Mouse (Mus musculus): ENCODE measurements around the gene Mrps9. TPM values are rescaled to one million over a fixed set of nuclear protein-coding genes. Genes with fewer than 3 reads are reported as not detected.
A peak's percentile ranks its signal among the peaks of the same experiment; 100 is the strongest.

The Mrps9 gene
- polyA plus RNA-seq, 1 experiment from 2014 or later, result 36.0 TPM

DNA sequence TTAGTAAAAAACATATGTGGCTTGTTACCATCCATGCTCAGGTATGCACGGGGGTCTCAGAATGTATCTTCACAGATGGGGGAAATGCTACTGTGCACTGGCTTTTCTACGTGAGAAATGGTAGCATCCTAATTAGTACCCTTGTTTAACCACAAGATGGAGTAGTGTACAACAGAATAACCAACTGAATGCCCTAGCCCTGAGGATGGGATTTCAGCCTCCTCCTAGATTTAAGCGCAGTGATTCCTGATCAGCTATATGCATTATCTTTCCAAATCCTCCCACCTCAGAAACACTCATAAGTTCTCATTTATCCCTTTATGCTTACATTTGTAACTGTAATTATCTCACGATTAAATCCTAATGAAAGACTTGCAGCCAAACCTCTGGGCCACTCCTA is 64.0 kb downstream of the Mrps9 start:
- H3K4me2 ChIP-seq (replicated peaks), result no peak overlapping the region
- no peaks in the 10 kb centered on the region for H3K36me3 ChIP-seq
- no peak overlapping the region for H3K4me3 ChIP-seq
- H3K9ac ChIP-seq (replicated peaks), result no peak overlapping the region
- ATAC-seq (replicated peaks), result peak; percentile 91
- H3K9me3 ChIP-seq, result no peaks in the 10 kb centered on the region
- WGBS, result 11% methylated on average over 4 of the region's 4 CpGs
- no peak overlapping the region for H3K27ac ChIP-seq (replicated peaks)
- 0 out of 2 replicates have a peak, but pooled peaks cover 5% of the 10 kb centered on the region for H3K4me1 ChIP-seq
- no peaks in the 10 kb centered on the region for H3K27me3 ChIP-seq

DNA sequence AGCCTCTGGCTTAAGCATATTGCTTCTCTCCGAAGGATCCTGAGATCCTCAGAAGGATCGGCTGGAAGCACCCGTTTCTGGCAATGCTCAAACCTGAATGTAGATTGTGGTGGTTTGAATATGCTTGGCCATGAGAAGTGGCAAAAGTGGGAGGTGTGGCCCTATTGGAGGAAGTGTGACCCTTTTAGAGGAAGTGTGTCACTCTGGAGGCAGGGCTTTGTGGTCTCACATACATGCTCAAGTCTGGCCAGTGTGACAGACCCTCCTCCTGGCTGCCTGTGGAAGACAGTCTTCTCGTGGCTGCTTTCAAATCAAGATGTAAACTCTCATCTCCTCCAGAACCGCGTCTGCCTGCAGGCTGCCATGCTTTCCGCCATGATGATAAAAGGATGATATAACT is 65.7 kb downstream of the Mrps9 start:
- Histone ChIP-seq H3K4me3 (no peak overlapping the region), H3K36me3 (no peaks in the 10 kb centered on the region), H3K4me1 (0 out of 2 replicates have a peak, but pooled peaks cover 5% of the 10 kb centered on the region), H3K27me3 (no peaks in the 10 kb centered on the region), H3K27ac (replicated peaks) (no peak overlapping the region), H3K4me2 (replicated peaks) (no peak overlapping the region), H3K9me3 (no peaks in the 10 kb centered on the region), H3K9ac (replicated peaks) (no peak overlapping the region)
- WGBS, result 84% methylated on average over 7 of the region's 7 CpGs
- ATAC-seq (replicated peaks), result no peak

GRCm38 (mm10) chr1:42917908-42918307 is 66.9 kb downstream of the Mrps9 start:
- Histone ChIP-seq H3K4me2 (replicated peaks) (no peak overlapping the region), H3K27ac (replicated peaks) (no peak overlapping the region), H3K4me3 (no peak overlapping the region), H3K27me3 (no peaks in the 10 kb centered on the region), H3K4me1 (0 out of 2 replicates have a peak, but pooled peaks cover 5% of the 10 kb centered on the region), H3K9me3 (no peaks in the 10 kb centered on the region), H3K9ac (replicated peaks) (no peak overlapping the region), H3K36me3 (no peaks in the 10 kb centered on the region)
- WGBS, result 25% methylated on average over 4 of the region's 4 CpGs
- ATAC-seq (replicated peaks), result no peak

- H3K4me2 ChIP-seq (replicated peaks), result no peak overlapping the region
- WGBS, result 18% methylated on average over 5 of the region's 5 CpGs
- no peaks in the 10 kb centered on the region for H3K27me3 ChIP-seq
- H3K9ac ChIP-seq (replicated peaks), result no peak overlapping the region
- peaks cover 5% of the 10 kb centered on the region; the same call in 1 of the 2 replicates for H3K4me1 ChIP-seq
- no peak overlapping the region for H3K4me3 ChIP-seq
- no peaks in the 10 kb centered on the region for H3K36me3 ChIP-seq
- H3K27ac ChIP-seq (replicated peaks), result no peak overlapping the region
- 0 out of 2 replicates have a peak, but pooled peaks have one; percentile 41 for ATAC-seq (replicated peaks)
- H3K9me3 ChIP-seq, result no peaks in the 10 kb centered on the region
Measured at GRCm38 (mm10) chr1:42923924-42924323, 72.9 kb downstream of the Mrps9 start.

- Histone ChIP-seq H3K27ac (replicated peaks) (no peak overlapping the region), H3K9ac (replicated peaks) (no peak overlapping the region), H3K4me3 (no peak overlapping the region), H3K4me2 (replicated peaks) (no peak overlapping the region), H3K36me3 (no peaks in the 10 kb centered on the region), H3K27me3 (no peaks in the 10 kb centered on the region), H3K9me3 (no peaks in the 10 kb centered on the region), H3K4me1 (no peaks in the 10 kb centered on the region)
- ATAC-seq (replicated peaks), result no peak
- WGBS, result 81% methylated on average over 1 of the region's 1 CpGs
Measured at GRCm38 (mm10) chr1:42933613-42934012, 82.6 kb downstream of the Mrps9 start.

DNA sequence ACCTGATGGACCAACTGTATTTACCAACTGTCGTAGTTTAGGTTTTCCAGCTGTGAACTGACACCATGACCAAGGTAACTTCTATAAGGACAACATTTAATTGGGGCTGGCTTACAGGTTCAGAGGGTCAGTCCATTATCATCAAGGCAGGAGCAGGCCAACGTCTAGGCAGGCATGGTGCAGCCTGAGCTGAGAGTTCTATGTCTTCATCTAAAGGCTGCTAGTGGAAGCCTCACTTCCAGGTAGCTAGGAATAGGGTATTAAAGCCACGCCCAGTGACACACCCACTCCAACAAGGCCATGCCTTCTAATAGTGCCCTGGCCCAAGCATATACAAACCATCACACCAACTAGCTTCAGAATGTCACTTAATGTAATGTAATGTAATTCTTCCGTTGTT is 97.5 kb downstream of the Mrps9 start:
- Histone ChIP-seq H3K27me3 (no peaks in the 10 kb centered on the region), H3K9me3 (no peaks in the 10 kb centered on the region), H3K4me3 (no peak overlapping the region), H3K4me2 (replicated peaks) (no peak overlapping the region), H3K9ac (replicated peaks) (no peak overlapping the region), H3K27ac (replicated peaks) (no peak overlapping the region), H3K36me3 (no peaks in the 10 kb centered on the region), H3K4me1 (peaks cover 3% of the 10 kb centered on the region; the same call in 1 of the 2 replicates)
- no peak for ATAC-seq (replicated peaks)
- WGBS, result 86% methylated on average over 4 of the region's 4 CpGs

- H3K4me2 ChIP-seq (replicated peaks), result peak within 1 kb of the TSS; percentile 57
- WGBS, result under 1% methylated on average over 71 of the region's 71 CpGs
- ATAC-seq (replicated peaks), result peak; percentile 90
- H3K4me1 ChIP-seq, result peaks cover 20% of the 10 kb centered on the region
- H3K4me3 ChIP-seq, result peak within 1 kb of the TSS; percentile 71
- H3K27ac ChIP-seq (replicated peaks), result peak within 1 kb of the TSS; percentile 94
- no peaks in the 10 kb centered on the region for H3K27me3 ChIP-seq
- H3K36me3 ChIP-seq, result no peaks in the 10 kb centered on the region
- no peaks in the 10 kb centered on the region for H3K9me3 ChIP-seq
- H3K9ac ChIP-seq (replicated peaks), result peak within 1 kb of the TSS; percentile 96
Measured at GRCm38 (mm10) chr1:42952734-42953481, 101.9 kb downstream of the Mrps9 start, which contains the start of gene Gpr45. Gpr45 (plus strand) TSS chr1:42952872.

GRCm38 (mm10) chr1:42953482-42953822 is 102.4 kb downstream of the Mrps9 start:
- no peaks in the 10 kb centered on the region for H3K27me3 ChIP-seq
- ATAC-seq (replicated peaks), result peak; percentile 64
- H3K4me2 ChIP-seq (replicated peaks), result peak overlapping the region; percentile 57
- 2% methylated on average over 13 of the region's 16 CpGs for WGBS
- H3K4me3 ChIP-seq, result peak overlapping the region; percentile 71
- H3K27ac ChIP-seq (replicated peaks), result peak overlapping the region; percentile 94
- H3K36me3 ChIP-seq, result no peaks in the 10 kb centered on the region
- peaks cover 20% of the 10 kb centered on the region for H3K4me1 ChIP-seq
- H3K9me3 ChIP-seq, result no peaks in the 10 kb centered on the region
- H3K9ac ChIP-seq (replicated peaks), result peak overlapping the region; percentile 96

Other genes with a start within 250 kb of the Mrps9 start
- 49.1 and 52.0 TPM in 2 replicates for gene Pou3f3, start 155.5 kb upstream of the Mrps9 start, polyA plus RNA-seq (2015; fragmentation: Nextera tagmentation; extraction: Ambion mirVana)
- 35.3 and 36.9 TPM in 2 replicates for gene Gpr45, start 101.6 kb downstream of the Mrps9 start, polyA plus RNA-seq (2015; fragmentation: Nextera tagmentation; extraction: Ambion mirVana)
- 18.1 and 18.2 TPM in 2 replicates for gene Tgfbrap1, start 247.4 kb downstream of the Mrps9 start, polyA plus RNA-seq (2015; fragmentation: Nextera tagmentation; extraction: Ambion mirVana)
- 47.8 and 53.5 TPM in 2 replicates for gene AI597479, start 247.5 kb downstream of the Mrps9 start, polyA plus RNA-seq (2015; fragmentation: Nextera tagmentation; extraction: Ambion mirVana)